Mouse (Mus musculus) neutrophil, adult 83 days (primary cell): ENCODE data around the gene Prss46. TPM values are rescaled to one million over a fixed set of nuclear protein-coding genes. Genes with fewer than 3 reads are reported as not detected.

Source experiments
- total RNA-seq, 2 experiments: library from RNA; stranded (reverse); gene quantifications; one replicate each; pipeline ENCODE4 v1.2.4; 2023

Gene Prss46
- not detected for total RNA-seq

DNA sequence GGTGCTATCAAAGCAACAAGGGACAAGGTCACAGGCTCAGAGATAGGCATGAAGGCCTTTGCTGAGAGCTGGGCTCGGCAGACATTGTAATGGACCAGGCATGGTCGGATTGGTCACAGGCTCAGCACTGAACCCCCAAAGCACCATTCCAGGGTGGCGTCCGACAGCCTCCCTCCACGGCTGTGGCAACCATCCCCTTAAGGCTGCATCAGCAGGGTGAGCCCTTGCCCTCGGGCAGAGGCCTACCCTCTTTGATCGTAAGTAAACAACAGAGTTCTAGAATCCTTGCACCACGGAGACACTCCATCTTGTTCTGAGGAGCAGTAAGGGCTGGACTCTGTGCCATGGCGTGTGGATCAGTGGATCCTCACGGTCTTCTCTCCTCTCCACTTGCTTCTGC lies at the start of gene Prss46:
Gene Prss46, plus strand, starts transcription at position 301 of the 400 bp plus-strand sequence.

DNA sequence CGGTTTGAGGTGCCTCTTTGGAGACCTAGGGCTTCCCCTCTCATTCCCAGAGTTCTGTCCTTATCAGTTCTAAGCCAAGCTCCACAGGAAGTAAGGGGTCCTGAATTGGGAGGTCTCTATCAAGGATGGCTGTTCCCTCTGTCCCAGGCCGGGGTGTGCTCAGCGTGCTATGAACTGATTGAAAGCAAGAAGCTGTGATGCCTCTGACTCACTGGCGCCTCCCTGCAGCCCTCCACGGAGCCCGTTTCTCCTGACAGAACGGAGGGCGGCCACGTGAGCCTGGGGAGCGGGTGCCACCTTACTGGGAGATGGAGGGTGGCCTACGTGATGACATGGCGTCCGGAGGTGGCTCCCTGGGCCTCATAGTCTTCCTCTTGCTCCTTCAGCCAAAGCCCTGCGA lies 46.4 kb upstream of the Prss46 start, which contains the start of gene Prss42:
Gene Prss42, plus strand, starts transcription at position 301 of the 400 bp plus-strand sequence.

GRCm38 (mm10) chr9:110813789-110814188 lies 30.5 kb upstream of the Prss46 start, which contains the start of gene Prss44:
Prss44 (plus strand) TSS chr9:110813994.

DNA sequence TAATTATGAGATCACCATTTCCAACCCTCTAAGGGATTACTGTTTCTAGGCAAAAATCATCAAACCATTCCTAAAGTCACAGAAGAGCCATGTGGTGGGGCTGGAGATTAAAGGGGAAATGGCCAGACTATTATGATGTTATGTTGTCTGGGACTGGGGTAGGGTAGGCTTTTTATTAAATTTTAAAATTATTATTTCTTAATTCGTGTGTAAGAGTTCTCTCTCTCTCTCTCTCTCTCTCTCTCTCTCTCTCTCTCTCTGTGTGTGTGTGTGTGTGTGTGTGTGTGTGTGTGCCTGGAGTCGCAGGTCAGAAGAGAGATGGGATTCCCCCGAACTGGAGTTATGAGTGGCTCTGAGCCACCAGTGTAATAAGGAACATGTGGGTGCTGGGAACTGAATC lies 17.9 kb upstream of the Prss46 start, which contains the start of gene Prss43:
Gene Prss43, plus strand, starts transcription at position 301 of the 400 bp plus-strand sequence.

GRCm38 (mm10) chr9:110834411-110834810 lies 9.9 kb upstream of the Prss46 start, which contains the start of gene Prss45:
Prss45 (plus strand) TSS chr9:110834588.

DNA sequence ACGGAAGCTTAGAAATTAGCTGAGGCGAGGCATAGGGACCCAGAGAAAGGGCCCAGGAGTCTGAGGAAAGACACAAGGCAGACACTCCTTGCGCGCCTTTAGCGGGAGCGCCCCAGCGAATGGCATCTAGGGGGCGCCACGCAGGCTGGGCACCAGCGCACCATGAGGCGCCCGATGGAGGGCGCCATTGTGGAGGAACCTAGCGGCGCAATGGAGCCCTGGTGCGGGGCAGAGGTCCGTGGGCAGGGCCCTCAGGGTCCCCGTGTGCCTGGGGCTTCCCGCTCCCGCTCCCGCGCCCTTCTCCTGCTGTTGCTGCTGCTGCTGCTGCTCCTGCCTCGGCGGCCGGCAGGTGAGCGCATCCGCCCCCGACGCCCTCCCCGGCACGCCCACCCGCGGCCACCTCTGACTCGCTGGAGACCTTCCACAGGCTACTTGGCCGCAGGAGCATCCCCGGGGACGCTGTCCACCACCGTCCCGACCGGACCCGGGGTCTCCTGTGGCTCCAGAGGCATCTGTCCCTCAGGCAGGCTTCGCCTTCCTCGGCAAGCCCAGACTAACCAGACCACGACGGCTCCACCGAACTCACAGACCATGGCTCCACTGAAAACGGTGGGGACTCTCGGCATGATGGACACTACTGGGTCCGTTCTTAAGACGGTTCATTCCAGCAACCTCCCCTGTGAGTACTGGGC lies 13.6 kb downstream of the Prss46 start, which contains the start of gene Prss50:
Gene Prss50, plus strand, starts transcription at position 187 of the 692 bp plus-strand sequence.

GRCm38 (mm10) chr9:110879191-110879920 lies 35.0 kb downstream of the Prss46 start, which contains the start of gene Als2cl:
Als2cl (plus strand) TSS chr9:110879870.

GRCm38 (mm10) chr9:110879998-110880561 lies 35.8 kb downstream of the Prss46 start, which contains the start of gene Tmie:
Tmie (minus strand) TSS chr9:110880113.

Other genes with a start within 250 kb of the Prss46 start
- gene Nradd, start 220.1 kb upstream of the Prss46 start, total RNA-seq, result 1 to 10 TPM; 8.0 to 8.6 TPM
- 100 to 1,000 TPM; 266 to 300 TPM for gene Nbeal2, start 190.3 kb upstream of the Prss46 start, total RNA-seq
- gene Ccdc12, start 188.0 kb upstream of the Prss46 start, total RNA-seq, result 100 to 1,000 TPM; 128 to 154 TPM
- gene Myl3, start 102.6 kb upstream of the Prss46 start, total RNA-seq, result under 1 TPM in 1 of 2 experiments, not detected in 1; 0.50 TPM
- 1 to 10 TPM; 1.2 to 1.5 TPM for gene Pth1r, start 97.4 kb upstream of the Prss46 start, total RNA-seq
- gene Prss42, start 46.3 kb upstream of the Prss46 start, total RNA-seq, result not detected
- not detected for gene Prss44, start 30.5 kb upstream of the Prss46 start, total RNA-seq
- not detected for gene Prss43, start 17.8 kb upstream of the Prss46 start, total RNA-seq
- gene Prss45, start 9.9 kb upstream of the Prss46 start, total RNA-seq, result not detected
- 1 to 10 TPM; 2.2 to 2.6 TPM for gene Prss50, start 13.5 kb downstream of the Prss46 start, total RNA-seq
- 1 to 10 TPM in 1 of 2 experiments, under 1 TPM in 1; 0.39 to 1.1 TPM for gene Als2cl, start 35.4 kb downstream of the Prss46 start, total RNA-seq
- under 1 TPM; 0.13 to 0.57 TPM for gene Tmie, start 35.6 kb downstream of the Prss46 start, total RNA-seq
- not detected for gene Fam240a, start 72.4 kb downstream of the Prss46 start, total RNA-seq
- not detected for gene Tdgf1, start 101.7 kb downstream of the Prss46 start, total RNA-seq
- gene Lrrc2, start 107.0 kb downstream of the Prss46 start, total RNA-seq, result not detected
- not detected for gene Rtp3, start 146.1 kb downstream of the Prss46 start, total RNA-seq
- gene Ltf, start 174.8 kb downstream of the Prss46 start, total RNA-seq, result over 10,000 TPM; 11,591 to 11,669 TPM
- gene Ccrl2, start 213.0 kb downstream of the Prss46 start, total RNA-seq, result 100 to 1,000 TPM in 1 of 2 experiments, 10 to 100 TPM in 1; 86.9 to 116 TPM